Mouse (Mus musculus): ENCODE data around the gene Il21r. TPM values are rescaled to one million over a fixed set of nuclear protein-coding genes. Genes with fewer than 3 reads are reported as not detected.

The Il21r gene
- total RNA-seq, 1 experiment from 2014 or later, result 15.2 TPM

DNA sequence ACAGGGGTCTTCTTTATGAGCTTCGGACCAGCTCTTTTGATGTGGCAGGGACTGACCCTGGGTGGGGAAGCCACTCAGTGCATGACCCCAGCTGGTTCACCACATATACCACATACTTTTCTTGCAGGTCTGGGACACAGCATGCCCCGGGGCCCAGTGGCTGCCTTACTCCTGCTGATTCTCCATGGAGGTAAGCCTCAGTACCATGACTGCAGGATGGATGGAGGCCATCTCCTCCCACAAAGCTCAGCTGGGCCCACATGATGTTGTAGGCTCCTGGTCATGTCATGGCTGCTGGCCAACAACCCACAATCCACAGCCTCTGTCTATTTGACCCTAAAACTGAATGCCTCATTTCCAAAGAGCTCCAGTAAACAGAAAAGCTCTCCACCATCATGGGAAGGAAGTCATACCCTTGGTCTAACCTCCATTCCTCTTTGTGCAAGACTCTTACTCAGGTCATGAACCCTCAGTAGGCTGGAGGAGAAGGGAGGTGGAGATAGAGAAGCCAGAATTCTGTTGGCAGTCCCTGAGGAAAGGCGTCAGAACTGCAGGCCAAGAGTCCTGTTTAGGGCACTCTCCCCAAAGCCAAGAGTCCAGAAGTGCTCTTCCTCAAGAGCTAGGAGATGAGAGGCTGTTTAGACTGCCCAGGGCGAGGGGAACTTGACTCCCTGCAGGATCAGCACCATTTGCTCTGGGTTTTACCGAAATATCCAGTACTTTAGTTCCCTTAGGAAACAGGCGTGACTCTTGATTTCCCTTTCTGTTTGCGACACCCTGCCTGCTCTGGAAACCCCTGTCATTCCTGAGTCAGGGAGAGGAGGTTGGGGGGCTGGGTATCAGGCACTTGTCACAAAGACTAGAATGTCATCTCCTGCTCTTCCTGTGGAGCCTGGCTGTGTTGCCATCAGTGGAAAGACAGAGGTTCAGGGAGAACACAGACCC, 19.8 kb downstream of the Il21r start:
- no peak for ATAC-seq (replicated peaks; ENCODE audit: insufficient number of reproducible peaks, low FRiP score, low TSS enrichment, poor library complexity, severe bottlenecking)

GRCm38 (mm10) chr7:125625219-125625618, 22.0 kb downstream of the Il21r start:
- ATAC-seq (replicated peaks; ENCODE audit: insufficient number of reproducible peaks, low FRiP score, low TSS enrichment, poor library complexity, severe bottlenecking), result no peak

DNA sequence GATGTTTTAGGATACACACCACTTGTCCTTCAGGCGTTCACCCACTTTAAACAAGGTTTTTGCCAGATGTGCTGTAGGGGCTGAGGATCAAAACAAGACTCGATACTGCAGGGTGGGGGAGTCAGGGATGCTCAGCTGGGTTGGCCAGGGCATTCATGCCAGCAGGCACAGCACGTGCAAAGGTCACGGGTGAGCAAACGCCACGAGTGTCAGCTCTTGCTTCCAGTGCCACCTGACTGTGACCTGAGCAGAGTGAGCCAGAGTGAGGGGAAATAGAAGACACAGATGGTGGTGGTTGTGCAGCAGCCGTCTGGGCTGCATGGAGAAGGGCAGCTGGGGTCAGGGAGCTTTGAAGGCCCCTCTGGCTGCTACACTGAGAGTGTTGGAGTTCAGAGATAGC, 22.6 kb downstream of the Il21r start:
- no peak for ATAC-seq (replicated peaks; ENCODE audit: insufficient number of reproducible peaks, low FRiP score, low TSS enrichment, poor library complexity, severe bottlenecking)

DNA sequence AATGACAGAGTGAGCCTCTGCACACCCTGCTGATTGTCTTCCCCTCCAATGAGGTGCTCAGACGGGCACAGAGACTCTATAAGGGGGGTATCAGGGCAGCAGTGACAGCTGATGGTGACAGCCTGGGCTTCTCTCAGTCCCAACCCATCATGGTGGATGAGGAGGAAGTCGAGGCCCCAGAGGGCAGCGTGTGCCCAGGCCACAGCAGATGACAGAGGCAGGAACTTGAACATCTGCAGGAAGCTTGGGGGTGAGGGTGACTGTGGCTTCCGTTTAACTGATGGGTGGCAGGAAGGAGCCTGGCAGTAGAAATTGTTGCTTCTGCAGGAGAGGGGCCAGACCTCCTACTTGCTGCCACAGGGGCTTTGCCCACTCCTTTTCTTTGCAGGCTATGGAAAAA, 27.1 kb downstream of the Il21r start:
- peak; percentile 83 for ATAC-seq (replicated peaks; ENCODE audit: insufficient number of reproducible peaks, low FRiP score, low TSS enrichment, poor library complexity, severe bottlenecking)

DNA sequence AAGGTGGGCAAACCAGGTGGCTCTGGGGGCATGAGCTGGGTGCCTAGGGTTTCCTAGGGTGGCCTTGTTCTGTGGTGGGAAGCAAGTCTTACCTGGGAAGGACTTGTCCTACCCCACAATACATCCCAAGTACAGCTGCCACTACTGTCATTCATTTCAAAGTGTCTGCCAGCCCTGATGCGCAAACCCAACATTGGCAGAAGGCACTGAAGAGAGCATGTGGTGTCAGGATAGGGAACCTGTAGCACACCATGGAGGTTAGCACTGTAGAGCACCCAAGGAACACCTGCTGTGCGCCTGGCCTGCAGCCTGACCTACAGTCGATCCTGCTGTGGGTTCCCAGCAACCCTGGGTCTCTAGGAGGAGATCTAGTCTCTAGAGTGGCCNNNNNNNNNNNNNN, 27.8 kb downstream of the Il21r start:
- ATAC-seq (replicated peaks; ENCODE audit: insufficient number of reproducible peaks, low FRiP score, low TSS enrichment, poor library complexity, severe bottlenecking), result no peak

DNA sequence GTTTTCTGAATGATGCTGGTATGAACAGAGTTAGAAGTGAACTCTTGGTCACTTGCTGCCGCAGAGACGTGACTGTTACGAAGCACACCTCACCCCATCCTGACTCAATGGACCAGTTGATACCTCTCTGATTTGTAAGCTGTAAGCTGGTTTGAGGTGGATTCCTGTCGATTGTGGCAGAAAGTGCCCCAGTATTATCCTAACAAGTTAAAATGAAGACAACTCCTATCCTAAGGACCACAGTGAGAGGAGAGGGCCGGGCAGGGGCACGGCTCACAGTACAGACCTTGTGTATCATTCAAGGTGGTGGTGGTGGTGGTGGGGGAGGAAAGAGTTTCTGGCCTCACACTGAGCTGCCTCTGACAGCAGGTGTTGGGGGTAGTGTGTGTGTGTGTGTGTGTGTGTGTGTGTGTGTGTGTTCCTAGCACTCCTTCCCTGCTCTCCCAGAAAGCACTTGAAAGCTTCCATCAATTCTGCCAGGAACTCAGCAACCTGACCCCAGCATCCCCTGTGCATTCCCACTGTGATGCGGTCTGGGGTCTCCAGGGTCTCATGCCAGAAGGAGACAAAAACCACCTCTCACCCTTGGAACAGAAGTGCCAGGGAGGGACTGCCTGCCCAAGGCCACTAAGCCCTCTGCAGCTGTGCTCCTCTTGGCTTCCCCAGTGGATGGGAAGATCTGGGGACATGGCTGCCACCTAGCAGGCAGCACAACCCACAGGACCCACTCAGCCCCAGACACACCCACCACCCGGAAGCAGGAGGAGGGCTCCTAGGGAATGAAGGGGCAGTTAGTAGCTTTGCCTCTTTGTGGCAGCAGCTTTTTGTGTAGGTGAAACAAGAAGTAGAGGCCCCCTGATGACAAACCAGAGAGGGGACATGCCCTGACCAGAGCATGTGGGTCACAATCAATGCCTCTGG, 34.3 kb downstream of the Il21r start:
- no peak for ATAC-seq (replicated peaks; ENCODE audit: insufficient number of reproducible peaks, low FRiP score, low TSS enrichment, poor library complexity, severe bottlenecking)

GRCm38 (mm10) chr7:125638376-125638775, 35.1 kb downstream of the Il21r start:
- no peak for ATAC-seq (replicated peaks; ENCODE audit: insufficient number of reproducible peaks, low FRiP score, low TSS enrichment, poor library complexity, severe bottlenecking)

GRCm38 (mm10) chr7:125638870-125639386, 35.7 kb downstream of the Il21r start:
- peak; percentile 60 for ATAC-seq (replicated peaks; ENCODE audit: insufficient number of reproducible peaks, low FRiP score, low TSS enrichment, poor library complexity, severe bottlenecking)

DNA sequence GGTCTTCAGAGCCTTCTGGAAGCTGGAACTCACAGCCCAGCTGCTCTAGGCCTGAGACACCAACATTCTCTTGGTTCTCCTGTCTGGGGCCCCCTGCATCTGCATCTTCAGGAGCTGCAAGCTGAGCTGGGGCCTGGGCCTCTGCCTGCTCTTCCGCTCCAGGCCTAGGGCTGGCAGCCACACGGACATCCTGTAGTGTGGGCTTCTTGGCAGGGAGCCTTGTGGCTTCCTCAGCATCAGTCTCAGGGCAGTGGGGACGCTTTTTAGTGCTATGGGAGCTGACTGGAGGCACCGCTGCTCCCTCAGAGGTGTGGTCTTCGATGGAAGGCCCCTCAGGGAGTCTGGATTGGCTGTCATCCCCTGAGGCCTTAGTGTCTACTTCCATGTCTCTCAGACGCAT, 40.7 kb downstream of the Il21r start:
- ATAC-seq (replicated peaks; ENCODE audit: insufficient number of reproducible peaks, low FRiP score, low TSS enrichment, poor library complexity, severe bottlenecking), result no peak

DNA sequence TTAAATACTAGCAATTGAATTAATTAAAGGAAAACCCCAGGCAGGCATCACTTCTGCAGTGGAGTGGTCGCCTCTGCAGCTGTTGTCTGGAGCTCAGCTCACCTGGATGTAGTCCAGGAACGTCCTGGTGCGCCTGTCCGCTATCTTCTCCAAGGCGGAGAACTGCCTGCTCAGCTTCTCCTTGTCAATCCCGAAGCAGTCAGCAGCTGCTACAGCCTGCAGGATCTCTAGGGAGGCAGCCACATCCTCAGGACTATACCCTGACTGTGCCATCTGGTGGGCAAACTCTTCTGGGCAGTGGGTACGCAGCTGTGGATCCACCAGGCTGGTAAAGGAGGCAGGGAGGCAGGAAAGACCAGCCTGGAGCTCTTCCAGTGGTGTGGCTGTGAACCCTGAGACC, 42.2 kb downstream of the Il21r start:
- no peak for ATAC-seq (replicated peaks; ENCODE audit: insufficient number of reproducible peaks, low FRiP score, low TSS enrichment, poor library complexity, severe bottlenecking)

DNA sequence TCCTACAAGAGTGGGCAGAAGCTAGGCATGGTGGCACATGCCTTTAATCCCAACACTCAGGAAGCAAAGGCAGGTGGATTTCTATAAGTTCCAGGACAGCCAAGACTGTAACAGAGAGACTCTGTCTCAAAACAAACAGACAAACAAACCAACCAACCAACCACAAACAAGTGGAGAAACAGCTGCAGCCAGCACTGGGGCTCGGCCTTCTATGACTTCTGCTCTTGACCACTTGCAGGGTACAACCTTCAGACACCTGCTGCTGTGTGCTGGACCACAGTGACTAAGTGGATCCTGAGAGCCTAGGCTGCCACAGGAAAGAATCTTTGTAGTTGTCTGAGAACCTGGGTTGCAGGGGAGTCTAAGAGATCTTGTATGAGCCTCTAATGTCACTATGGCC, 45.8 kb downstream of the Il21r start:
- no peak for ATAC-seq (replicated peaks; ENCODE audit: insufficient number of reproducible peaks, low FRiP score, low TSS enrichment, poor library complexity, severe bottlenecking)

- no peak for ATAC-seq (replicated peaks; ENCODE audit: insufficient number of reproducible peaks, low FRiP score, low TSS enrichment, poor library complexity, severe bottlenecking)
Observed at GRCm38 (mm10) chr7:125657511-125657910, 54.3 kb downstream of the Il21r start.

GRCm38 (mm10) chr7:125663654-125664053, 60.4 kb downstream of the Il21r start:
- no peak for ATAC-seq (replicated peaks; ENCODE audit: insufficient number of reproducible peaks, low FRiP score, low TSS enrichment, poor library complexity, severe bottlenecking)

DNA sequence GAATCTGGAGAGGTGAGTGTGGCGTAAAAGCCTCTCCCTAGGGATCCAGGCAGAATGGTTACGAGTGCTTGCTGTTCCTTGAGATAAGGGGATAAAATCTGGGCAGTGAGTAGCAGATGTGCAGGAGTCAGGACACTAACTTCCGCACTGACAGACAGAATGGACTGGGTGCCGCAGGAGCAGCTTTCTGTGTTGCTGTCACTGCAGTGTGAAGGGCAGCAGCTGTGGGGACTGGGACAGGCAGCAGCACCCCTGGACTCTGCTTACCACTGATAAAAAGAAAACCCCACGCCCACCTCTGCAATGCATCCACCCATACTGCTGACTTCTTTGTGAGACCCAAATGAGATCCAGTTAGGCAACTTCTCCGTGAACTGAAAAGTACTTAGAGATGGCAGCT, 67.6 kb downstream of the Il21r start:
- no peak for ATAC-seq (replicated peaks; ENCODE audit: insufficient number of reproducible peaks, low FRiP score, low TSS enrichment, poor library complexity, severe bottlenecking)

GRCm38 (mm10) chr7:125671396-125671795, 68.2 kb downstream of the Il21r start:
- ATAC-seq (replicated peaks; ENCODE audit: insufficient number of reproducible peaks, low FRiP score, low TSS enrichment, poor library complexity, severe bottlenecking), result no peak

DNA sequence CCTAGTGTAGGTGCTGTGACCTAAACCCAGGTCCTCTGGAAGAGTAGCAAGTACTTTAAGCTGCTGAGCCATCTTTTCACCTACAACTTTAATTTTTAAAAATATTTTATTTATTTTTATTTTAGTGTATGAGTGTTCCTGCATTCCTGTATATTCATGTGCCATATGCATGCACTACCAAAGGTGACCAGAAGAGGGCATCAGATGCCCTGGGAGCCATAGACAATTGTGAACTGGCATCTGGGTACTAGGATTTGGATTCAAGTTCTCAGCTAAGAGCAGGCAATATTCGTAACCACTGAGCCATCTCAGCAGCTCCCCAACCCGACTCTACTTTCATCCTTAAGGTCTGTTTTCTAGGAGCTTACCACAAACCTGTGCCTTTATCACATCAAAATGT, 71.7 kb downstream of the Il21r start:
- 0 out of 2 replicates have a peak, but pooled peaks have one; percentile 41 for ATAC-seq (replicated peaks; ENCODE audit: insufficient number of reproducible peaks, low FRiP score, low TSS enrichment, poor library complexity, severe bottlenecking)

DNA sequence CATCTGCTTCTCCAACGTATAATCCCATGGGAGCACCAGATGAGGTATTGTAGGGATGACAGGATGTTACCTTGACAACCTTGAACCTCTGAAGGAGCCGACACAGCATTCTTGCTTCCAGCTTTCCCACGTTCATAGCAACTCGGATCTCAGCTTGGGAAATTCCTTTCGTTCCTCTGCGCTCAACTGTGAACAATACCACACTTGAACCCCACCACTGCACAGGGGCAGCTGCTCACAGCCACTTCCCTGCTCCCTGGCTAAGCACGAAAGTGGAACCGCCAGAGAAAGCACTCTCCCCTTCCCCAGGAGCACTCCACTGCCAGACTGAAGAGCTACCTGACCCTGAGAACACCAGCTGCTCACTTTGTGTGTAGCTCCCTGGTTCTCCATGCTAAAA, 75.5 kb downstream of the Il21r start:
- no peak for ATAC-seq (replicated peaks; ENCODE audit: insufficient number of reproducible peaks, low FRiP score, low TSS enrichment, poor library complexity, severe bottlenecking)

DNA sequence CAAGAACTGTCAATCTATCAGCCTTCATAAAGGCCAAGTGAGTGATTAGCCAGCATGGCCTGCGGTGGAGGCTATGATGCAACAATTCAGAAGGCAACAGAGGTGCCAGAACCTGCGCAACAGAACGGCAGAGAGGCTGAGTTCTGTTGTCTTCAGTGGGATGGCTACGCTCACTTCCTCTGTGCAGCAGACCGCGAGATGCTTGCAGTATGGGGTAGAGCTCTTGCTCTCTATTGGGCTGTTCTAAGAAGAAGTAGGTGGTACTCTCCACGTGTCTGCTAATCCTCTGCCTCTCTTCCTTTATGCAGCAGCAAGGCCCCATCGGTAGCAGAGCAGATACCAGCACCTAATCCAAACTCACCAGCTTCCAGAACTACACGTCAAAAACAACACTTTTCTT, 76.7 kb downstream of the Il21r start:
- ATAC-seq (replicated peaks; ENCODE audit: insufficient number of reproducible peaks, low FRiP score, low TSS enrichment, poor library complexity, severe bottlenecking), result no peak

Measured in monocyte, adult 5-6 weeks (primary cell).